Mouse (Mus musculus) limb, embryonic 15.5 days (tissue): ENCODE data around the gene Ttll11. TPM values are rescaled to one million over a fixed set of nuclear protein-coding genes. Genes with fewer than 3 reads are reported as not detected.

ENCODE experiments used
- ATAC-seq: fragments of 200-750 bp; cut with Nextera tagmentation; 2 replicates; pipeline ENCODE4 v1.8.0; 2017; ENCODE audit warnings: low read depth, moderate TSS enrichment; ENCODE audit not compliant: insufficient number of reproducible peaks, low FRiP score, low TSS enrichment
- H3K27ac ChIP-seq: fragments of 300-500 bp; sonication (generic); 2 replicates; pipeline ENCODE4 v1.5.1; 2015; ENCODE audit warnings: moderate library complexity, mild to moderate bottlenecking, inconsistent platforms
- H3K27me3 ChIP-seq: fragments of 300-500 bp; sonication (generic); 2 replicates; pipeline ENCODE4 v1.6.1; 2015; ENCODE audit warnings: inconsistent platforms
- H3K36me3 ChIP-seq: fragments of 300-500 bp; sonication (generic); 2 replicates; pipeline ENCODE4 v1.6.1; 2015; ENCODE audit warnings: inconsistent platforms
- H3K4me1 ChIP-seq: fragments of 300-500 bp; sonication (generic); 2 replicates; pipeline ENCODE4 v1.6.1; 2015; ENCODE audit warnings: inconsistent platforms
- H3K4me2 ChIP-seq: fragments of 300-500 bp; sonication (generic); 2 replicates; pipeline ENCODE4 v1.6.1; 2015; ENCODE audit warnings: mild to moderate bottlenecking, inconsistent platforms
- H3K4me3 ChIP-seq: fragments of 300-500 bp; sonication (generic); 2 replicates; pipeline ENCODE4 v1.5.1; 2015; ENCODE audit warnings: mild to moderate bottlenecking, inconsistent platforms
- H3K9ac ChIP-seq: fragments of 300-500 bp; sonication (generic); 2 replicates; pipeline ENCODE4 v1.6.1; 2015; ENCODE audit warnings: inconsistent platforms
- H3K9me3 ChIP-seq: fragments of 300-500 bp; sonication (generic); 2 replicates; pipeline ENCODE4 v1.6.1; 2016; ENCODE audit warnings: inconsistent platforms
- WGBS: fragments of 180-500 bp; shearing (Covaris S2); methylation state at CpG from one replicate; pipeline ENCODE4 v1.1.7; 2015; 5-methylcytosine and 5-hydroxymethylcytosine counted together
- polyA plus RNA-seq: library from polyadenylated mRNA; unstranded; fragments of >200 nt; fragmentation: Nextera tagmentation; extraction: Ambion mirVana; gene quantifications from 2 replicates; pipeline ENCODE4 v1.2.1, GENCODE M21; 2015

Gene Ttll11
- polyA plus RNA-seq, 1 experiment from 2014 or later = 1.0 TPM

DNA sequence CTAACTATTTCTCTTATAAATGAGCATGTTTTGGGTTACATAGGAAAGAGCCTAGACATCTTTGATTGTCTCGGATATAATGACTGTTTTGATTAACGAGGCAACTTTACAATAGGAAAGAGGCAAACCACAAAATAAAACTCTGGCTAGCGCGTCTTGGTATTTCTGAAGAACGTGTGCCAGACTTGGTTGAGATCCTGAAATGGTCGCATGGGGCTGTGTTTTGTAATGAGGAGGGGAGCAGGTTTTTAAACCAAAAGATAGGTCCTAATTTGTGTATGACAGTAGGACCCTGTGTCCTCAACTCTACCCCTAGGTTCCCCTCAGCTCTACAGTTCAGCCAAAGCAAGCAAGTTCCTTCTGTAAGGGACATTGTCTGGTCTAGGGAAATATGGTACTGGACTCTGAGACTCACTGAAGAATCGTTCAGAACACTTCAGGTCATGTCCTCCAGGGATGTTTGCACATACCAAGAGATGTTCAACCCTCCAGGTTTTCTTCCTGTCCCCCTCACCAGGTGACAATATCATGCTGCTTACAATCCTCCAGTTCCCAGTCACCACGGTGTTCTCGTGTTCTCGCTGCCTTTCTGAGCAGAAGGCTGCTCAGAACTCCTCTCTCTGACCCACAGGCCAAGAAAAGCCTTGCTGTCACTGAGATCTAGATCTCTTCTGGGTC is 147.7 kb downstream of the Ttll11 start:
- no peak overlapping the region for H3K4me3 ChIP-seq
- H3K9ac ChIP-seq = no peak overlapping the region
- no peaks in the 10 kb centered on the region for H3K9me3 ChIP-seq
- H3K36me3 ChIP-seq = no peaks in the 10 kb centered on the region
- no peak overlapping the region for H3K4me2 ChIP-seq
- H3K27ac ChIP-seq = no peak overlapping the region
- no peak for ATAC-seq
- no peaks in the 10 kb centered on the region for H3K27me3 ChIP-seq
- 60% methylated on average over 10 of the region's 10 CpGs for WGBS
- peaks cover 14% of the 10 kb centered on the region; the same call in 1 of the 2 replicates for H3K4me1 ChIP-seq

DNA sequence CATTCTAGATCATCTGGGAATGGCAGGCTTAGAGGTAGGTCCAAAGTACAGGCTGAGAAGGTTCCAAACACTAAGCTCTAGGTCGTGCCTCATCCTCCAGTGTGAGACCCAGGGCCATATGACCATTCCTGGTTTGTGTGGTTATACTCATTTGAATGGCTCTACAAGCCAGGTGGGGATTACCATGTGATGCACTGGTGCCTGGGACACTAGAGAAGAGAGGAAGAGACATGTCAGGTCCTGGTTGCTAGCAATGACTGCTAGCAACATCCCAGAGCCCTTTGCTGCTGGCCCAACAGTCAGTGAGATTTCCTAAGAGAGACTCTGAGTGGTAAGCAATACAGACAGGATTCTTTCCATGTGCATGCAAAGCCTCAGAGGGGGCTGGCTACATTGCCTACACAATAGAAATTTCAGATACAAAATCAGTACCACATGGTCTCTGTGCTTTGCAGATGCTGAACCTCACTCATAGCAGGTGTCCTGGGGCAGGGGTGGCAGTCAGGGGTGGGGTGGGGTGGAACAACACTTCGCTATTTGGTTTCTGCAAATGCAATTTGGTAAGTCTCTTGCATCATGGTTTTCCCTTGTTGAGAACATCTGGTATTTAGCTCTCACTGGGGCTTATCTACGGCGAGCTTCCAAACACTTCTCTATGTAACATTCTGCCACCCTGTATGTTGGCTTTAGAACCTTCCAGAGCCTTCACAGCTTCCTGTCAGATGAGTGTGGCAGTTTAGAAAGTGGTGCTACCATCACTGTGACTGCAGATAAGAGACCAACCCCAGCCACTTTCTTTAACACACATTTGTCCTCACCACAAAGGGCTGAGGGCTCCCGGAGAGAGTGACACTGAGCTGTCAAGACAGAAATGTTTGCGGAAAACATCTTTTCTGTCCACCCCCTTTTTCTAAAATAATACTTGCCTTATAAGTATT is 148.5 kb downstream of the Ttll11 start:
- H3K27me3 ChIP-seq = no peaks in the 10 kb centered on the region
- WGBS = 49% methylated on average over 6 of the region's 6 CpGs
- no peak overlapping the region for H3K4me3 ChIP-seq
- no peaks in the 10 kb centered on the region for H3K36me3 ChIP-seq
- no peak overlapping the region for H3K27ac ChIP-seq
- no peak overlapping the region for H3K9ac ChIP-seq
- no peak for ATAC-seq
- H3K9me3 ChIP-seq = no peaks in the 10 kb centered on the region
- H3K4me1 ChIP-seq = peaks cover 14% of the 10 kb centered on the region; the same call in 1 of the 2 replicates
- H3K4me2 ChIP-seq = no peak overlapping the region

GRCm38 (mm10) chr2:35829136-35829535 is 150.6 kb downstream of the Ttll11 start:
- ATAC-seq = no peak
- Histone ChIP-seq H3K4me2 (no peak overlapping the region), H3K36me3 (no peaks in the 10 kb centered on the region), H3K27ac (no peak overlapping the region), H3K4me1 (peaks cover 21% of the 10 kb centered on the region; the same call in 1 of the 2 replicates), H3K27me3 (no peaks in the 10 kb centered on the region), H3K9me3 (no peaks in the 10 kb centered on the region), H3K9ac (no peak overlapping the region), H3K4me3 (no peak overlapping the region)
- WGBS = 92% methylated on average over 4 of the region's 4 CpGs

DNA sequence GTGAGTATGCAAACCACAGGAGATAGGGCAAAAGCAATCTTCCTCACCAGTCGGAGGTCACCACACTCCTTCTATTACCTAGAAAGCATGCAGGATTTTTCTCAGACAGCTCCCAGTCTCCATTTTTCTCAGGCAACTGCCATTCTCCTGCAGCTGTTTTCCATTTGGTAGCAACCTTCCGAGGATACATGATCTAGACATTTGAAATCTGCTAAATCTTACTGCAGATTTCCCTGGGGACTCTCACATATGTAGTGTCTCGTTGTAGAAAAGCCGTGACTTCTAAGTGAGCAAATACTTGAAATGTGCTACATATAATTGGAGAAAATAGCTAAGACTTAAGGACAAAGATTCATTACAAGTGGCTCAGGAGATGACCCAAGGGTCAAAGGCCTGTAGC is 151.8 kb downstream of the Ttll11 start:
- Histone ChIP-seq H3K9ac (no peak overlapping the region), H3K4me2 (no peak overlapping the region), H3K4me3 (no peak overlapping the region), H3K4me1 (peaks cover 21% of the 10 kb centered on the region; the same call in 1 of the 2 replicates), H3K9me3 (no peaks in the 10 kb centered on the region), H3K27me3 (no peaks in the 10 kb centered on the region), H3K27ac (no peak overlapping the region), H3K36me3 (no peaks in the 10 kb centered on the region)
- ATAC-seq = no peak
- 52% methylated on average over 4 of the region's 4 CpGs for WGBS

DNA sequence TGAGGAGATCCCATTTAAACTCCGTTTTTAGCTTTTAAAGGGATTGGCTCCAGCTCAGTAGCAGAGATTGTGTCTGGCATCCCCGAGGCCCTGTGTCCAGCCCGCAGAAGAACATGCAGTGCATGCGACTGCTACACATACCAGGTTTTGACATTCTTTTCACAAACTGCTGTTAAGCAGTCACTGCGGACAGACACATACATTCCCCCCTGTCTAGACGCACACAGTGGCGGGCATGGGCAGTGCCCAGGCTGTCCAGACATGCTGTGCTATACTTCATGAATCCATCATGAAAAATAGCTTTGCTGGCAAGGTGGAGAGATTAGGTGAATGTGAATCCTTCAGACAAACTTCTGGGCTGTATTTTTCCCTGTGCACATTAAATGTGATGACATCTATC is 154.6 kb downstream of the Ttll11 start:
- peaks cover 7% of the 10 kb centered on the region; the same call in 1 of the 2 replicates for H3K4me1 ChIP-seq
- H3K27me3 ChIP-seq = no peaks in the 10 kb centered on the region
- no peak overlapping the region for H3K4me3 ChIP-seq
- H3K27ac ChIP-seq = no peak overlapping the region
- no peaks in the 10 kb centered on the region for H3K36me3 ChIP-seq
- no peaks in the 10 kb centered on the region for H3K9me3 ChIP-seq
- 33% methylated on average over 7 of the region's 7 CpGs for WGBS
- H3K4me2 ChIP-seq = no peak overlapping the region
- ATAC-seq = no peak
- H3K9ac ChIP-seq = no peak overlapping the region

DNA sequence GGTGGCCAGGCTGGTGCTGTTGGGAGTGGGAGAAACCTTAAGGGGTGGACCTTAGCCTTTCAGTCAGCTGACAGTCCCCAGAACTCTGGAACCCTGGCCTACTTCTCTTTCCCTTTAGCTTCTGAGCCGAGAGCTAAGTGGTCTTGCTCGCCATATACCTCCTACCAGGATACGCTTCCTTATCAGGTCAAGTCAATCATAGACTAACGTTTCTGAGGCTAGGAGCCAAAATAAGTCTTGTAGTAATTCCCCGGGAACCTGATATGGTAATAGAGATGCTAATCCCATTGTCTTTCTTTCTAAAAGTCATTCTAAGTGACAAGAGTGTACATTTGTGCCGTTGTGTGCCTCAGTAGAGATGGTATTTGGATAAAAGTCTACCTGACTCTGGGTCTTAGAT is 156.1 kb downstream of the Ttll11 start:
- Histone ChIP-seq H3K4me2 (no peak overlapping the region), H3K9ac (no peak overlapping the region), H3K4me1 (peaks cover 7% of the 10 kb centered on the region; the same call in 1 of the 2 replicates), H3K4me3 (no peak overlapping the region), H3K36me3 (no peaks in the 10 kb centered on the region), H3K9me3 (no peaks in the 10 kb centered on the region), H3K27me3 (no peaks in the 10 kb centered on the region), H3K27ac (no peak overlapping the region)
- no peak for ATAC-seq
- 85% methylated on average over 6 of the region's 6 CpGs for WGBS

DNA sequence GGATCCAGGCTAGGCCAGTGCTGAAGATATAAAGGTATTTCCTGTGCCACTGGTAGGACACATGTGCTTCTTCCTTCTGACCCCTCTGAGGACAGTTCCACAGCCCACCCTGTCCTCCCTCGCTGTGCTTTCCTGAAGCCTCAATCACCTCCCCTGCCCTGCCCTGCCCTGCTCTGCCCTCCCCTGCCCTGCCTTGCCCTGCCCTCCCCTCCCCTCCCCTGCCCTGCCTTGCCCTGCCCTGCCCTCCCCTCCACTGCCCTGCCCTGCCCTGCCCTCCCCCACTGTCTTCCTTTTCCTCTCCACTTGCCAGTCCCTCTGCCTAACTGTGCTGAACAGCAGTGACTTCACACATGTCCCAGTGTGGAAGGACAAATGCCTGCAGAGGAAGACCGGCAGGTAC is 160.8 kb downstream of the Ttll11 start:
- H3K9me3 ChIP-seq = no peaks in the 10 kb centered on the region
- H3K27ac ChIP-seq = no peak overlapping the region
- no peak overlapping the region for H3K4me2 ChIP-seq
- WGBS = 58% methylated on average over 2 of the region's 2 CpGs
- no peak for ATAC-seq
- H3K9ac ChIP-seq = no peak overlapping the region
- no peaks in the 10 kb centered on the region for H3K36me3 ChIP-seq
- no peaks in the 10 kb centered on the region for H3K27me3 ChIP-seq
- no peaks in the 10 kb centered on the region for H3K4me1 ChIP-seq
- no peak overlapping the region for H3K4me3 ChIP-seq

DNA sequence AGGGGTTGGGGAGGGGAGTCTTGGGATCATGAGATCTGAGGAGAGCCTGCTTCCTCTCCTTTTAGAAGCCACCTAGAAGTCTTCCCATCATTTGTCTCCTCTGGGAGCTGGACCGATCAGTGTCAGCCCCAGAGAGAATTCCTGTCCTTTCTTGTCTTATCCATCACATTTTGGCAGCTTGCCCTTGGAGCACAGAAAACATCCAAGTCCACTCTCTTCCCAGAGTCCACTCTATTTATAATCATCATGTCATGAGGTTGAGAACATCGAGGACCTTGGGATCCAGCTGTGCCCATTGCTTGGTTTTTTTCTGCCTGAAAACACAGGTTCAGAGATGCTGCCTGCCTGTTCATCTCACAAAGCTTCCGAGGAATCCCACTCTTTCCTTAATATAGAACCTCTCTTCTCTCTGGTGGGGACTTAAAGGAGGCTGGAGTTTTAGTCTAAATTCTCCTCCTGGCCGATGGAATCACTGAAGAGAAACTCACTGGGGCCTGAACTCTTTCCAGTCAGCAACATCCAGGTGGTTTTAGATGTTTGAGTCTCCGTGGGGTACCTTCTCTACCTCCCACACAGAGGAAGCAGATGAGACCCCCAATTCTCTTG is 163.6 kb downstream of the Ttll11 start:
- no peaks in the 10 kb centered on the region for H3K9me3 ChIP-seq
- no peak overlapping the region for H3K4me2 ChIP-seq
- H3K27ac ChIP-seq = no peak overlapping the region
- ATAC-seq = no peak
- no peaks in the 10 kb centered on the region for H3K36me3 ChIP-seq
- no peak overlapping the region for H3K9ac ChIP-seq
- no peak overlapping the region for H3K4me3 ChIP-seq
- H3K4me1 ChIP-seq = no peaks in the 10 kb centered on the region
- 77% methylated on average over 5 of the region's 5 CpGs for WGBS
- H3K27me3 ChIP-seq = no peaks in the 10 kb centered on the region

GRCm38 (mm10) chr2:35812561-35812933 is 167.2 kb downstream of the Ttll11 start:
- 86% methylated on average over 2 of the region's 2 CpGs for WGBS

GRCm38 (mm10) chr2:35811801-35812560 is 167.7 kb downstream of the Ttll11 start:
- no peak overlapping the region for H3K4me3 ChIP-seq
- 68% methylated on average over 14 of the region's 14 CpGs for WGBS
- ATAC-seq = no peak

More at GRCm38 (mm10) chr2:35812561-35812933, 167.2 kb downstream of the Ttll11 start:
- no peak overlapping the region for H3K4me3 ChIP-seq
- ATAC-seq = no peak
- no peaks in the 10 kb centered on the region for H3K27me3 ChIP-seq
- no peaks in the 10 kb centered on the region for H3K36me3 ChIP-seq
- H3K9me3 ChIP-seq = no peaks in the 10 kb centered on the region
- no peak overlapping the region for H3K4me2 ChIP-seq
- no peak overlapping the region for H3K27ac ChIP-seq
- H3K9ac ChIP-seq = no peak overlapping the region
- no peaks in the 10 kb centered on the region for H3K4me1 ChIP-seq

DNA sequence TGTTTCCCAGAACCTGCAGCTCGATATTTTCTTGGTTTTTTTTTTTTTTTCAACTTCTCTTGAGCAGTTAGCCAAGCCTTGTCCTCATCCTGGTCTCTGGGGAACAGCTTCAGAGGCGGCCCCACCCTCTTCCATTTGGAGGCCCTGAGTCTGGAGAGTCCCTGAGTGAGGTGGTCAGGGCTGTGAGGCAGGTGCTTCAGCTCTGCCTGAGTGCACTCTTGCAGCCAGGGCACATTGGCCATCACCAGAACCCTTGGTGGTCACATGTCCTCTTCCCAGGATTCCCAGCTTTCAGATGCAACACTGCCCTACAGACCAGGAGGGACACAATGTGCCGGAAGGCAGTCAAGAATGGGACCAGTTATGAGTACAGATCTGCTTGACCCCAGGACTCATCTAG is 169.7 kb downstream of the Ttll11 start:
- WGBS = 72% methylated on average over 3 of the region's 3 CpGs
- Histone ChIP-seq H3K9ac (no peak overlapping the region), H3K27ac (no peak overlapping the region), H3K4me1 (no peaks in the 10 kb centered on the region), H3K4me3 (no peak overlapping the region), H3K36me3 (no peaks in the 10 kb centered on the region), H3K9me3 (no peaks in the 10 kb centered on the region), H3K4me2 (no peak overlapping the region), H3K27me3 (no peaks in the 10 kb centered on the region)
- ATAC-seq = no peak

More at GRCm38 (mm10) chr2:35811801-35812560, 167.7 kb downstream of the Ttll11 start:
- no peak overlapping the region for H3K4me2 ChIP-seq
- H3K9ac ChIP-seq = no peak overlapping the region
- no peaks in the 10 kb centered on the region for H3K27me3 ChIP-seq
- H3K9me3 ChIP-seq = no peaks in the 10 kb centered on the region
- no peaks in the 10 kb centered on the region for H3K36me3 ChIP-seq
- H3K4me1 ChIP-seq = no peaks in the 10 kb centered on the region
- no peak overlapping the region for H3K27ac ChIP-seq
